Mouse (Mus musculus) left cerebral cortex, adult 2 months (tissue): Measurements from ENCODE around the gene Olfr97. TPM values are rescaled to one million over a fixed set of nuclear protein-coding genes. Genes with fewer than 3 reads are reported as not detected.

Experiments
- DNase-seq, 2 experiments: peaks; one replicate each; pipeline ENCODE4 v3.0.0; 2021 to 2022; ENCODE audit warnings: low spot score in 2 of 2, mixed read lengths in 1 of 2; ENCODE audit errors: extremely low spot score in 1 of 2
- H3K27ac ChIP-seq: fragments of 200-600 bp; 2 replicates; pipeline ENCODE4 v1.8.1; 2022
- H3K4me3 ChIP-seq: fragments of 200-600 bp; 2 replicates; pipeline ENCODE4 v1.8.1; 2022
- CTCF ChIP-seq: fragments of 200-600 bp; IDR thresholded peaks from 2 replicates; pipeline ENCODE4 v1.8.1; 2022; ENCODE audit warnings: antibody characterized with exemption, mild to moderate bottlenecking, moderate library complexity
- intact Hi-C: fragments of 180-260 bp; cut with DNase I; formaldehyde crosslinking; loops from one replicate; pipeline ENCODE4 v1.15.1; 2025
- total RNA-seq, 2 experiments: library from RNA; stranded (reverse); gene quantifications; 2 replicates each; pipeline ENCODE4 v1.2.3; 2021

Gene Olfr97
- total RNA-seq, 2 experiments from 2014 or later, result not detected

DNA sequence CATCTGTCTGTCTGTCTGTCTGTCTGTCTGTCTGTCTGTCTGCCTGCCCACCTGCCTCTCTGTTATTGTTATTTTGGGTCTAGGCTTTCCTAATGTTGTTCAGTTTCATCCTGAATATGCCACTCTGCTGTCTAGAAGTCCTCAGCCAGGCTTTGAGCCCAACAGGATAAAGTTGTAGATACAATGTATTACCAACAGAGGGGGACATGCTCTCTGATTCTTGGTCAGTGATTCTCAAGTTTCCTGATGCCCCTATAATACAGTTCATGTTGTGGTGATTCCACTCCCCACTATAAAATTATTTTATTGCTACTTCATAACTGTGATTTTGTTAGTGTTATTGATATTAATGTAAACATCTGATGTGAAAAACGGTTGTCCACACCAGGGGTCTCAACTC, 15.3 kb downstream of the Olfr97 start:
- no peak for DNase-seq
- peak; percentile 41 for TF ChIP-seq CTCF
- Histone ChIP-seq H3K4me3 (no peak overlapping the region), H3K27ac (no peak overlapping the region)
- intact Hi-C loops, result no loop called here

DNA sequence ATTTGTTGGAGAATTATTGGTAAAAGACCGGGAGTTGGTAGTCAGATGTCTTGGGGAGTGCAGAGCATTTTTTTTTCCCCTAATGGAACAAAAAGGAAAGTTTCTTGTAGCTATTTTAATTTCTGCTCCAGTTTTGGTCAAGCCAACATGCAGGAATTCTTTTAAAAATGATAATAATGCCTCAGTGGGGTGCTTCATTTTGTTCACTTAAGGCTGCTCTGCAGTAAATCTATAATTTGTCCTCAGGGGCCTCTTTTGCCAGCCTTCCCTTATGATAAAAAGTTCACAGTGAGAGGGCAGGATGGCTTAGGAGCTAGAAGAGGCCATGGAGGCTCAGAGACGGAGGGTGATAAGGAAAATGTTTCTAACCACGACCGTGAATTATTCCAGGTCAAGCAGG, 17.3 kb downstream of the Olfr97 start, which contains the start of gene Olfr96:
Gene Olfr96 (plus strand): TSS at position 301 of the 400 bp plus-strand sequence.
- H3K27ac ChIP-seq, result no peak within 1 kb of the TSS
- TF ChIP-seq CTCF, result no peak
- DNase-seq, result no peak
- H3K4me3 ChIP-seq, result no peak within 1 kb of the TSS
- intact Hi-C loops, result no loop called here

DNA sequence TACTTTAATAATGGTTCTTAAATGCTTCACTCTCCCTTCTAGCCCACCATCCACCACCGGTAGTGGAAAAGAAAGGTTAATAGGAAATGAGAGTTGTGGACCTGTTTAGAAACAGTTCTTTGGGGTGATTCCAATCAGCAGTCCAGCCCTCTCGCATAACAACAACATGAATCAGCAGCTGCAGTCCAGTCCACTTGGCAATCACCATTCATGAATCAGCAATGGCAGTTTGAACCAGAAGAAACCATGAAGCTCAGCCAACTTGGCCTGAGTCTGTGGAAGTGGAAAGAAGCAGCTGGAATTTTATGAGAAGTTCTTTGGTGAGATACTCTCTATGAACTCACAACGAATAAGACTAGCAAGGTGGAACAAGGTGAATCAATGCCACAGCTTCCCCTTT, 18.6 kb downstream of the Olfr97 start:
- Histone ChIP-seq H3K27ac (no peak overlapping the region), H3K4me3 (no peak overlapping the region)
- no peak for DNase-seq
- no peak for TF ChIP-seq CTCF
- intact Hi-C loops, result no loop called here

DNA sequence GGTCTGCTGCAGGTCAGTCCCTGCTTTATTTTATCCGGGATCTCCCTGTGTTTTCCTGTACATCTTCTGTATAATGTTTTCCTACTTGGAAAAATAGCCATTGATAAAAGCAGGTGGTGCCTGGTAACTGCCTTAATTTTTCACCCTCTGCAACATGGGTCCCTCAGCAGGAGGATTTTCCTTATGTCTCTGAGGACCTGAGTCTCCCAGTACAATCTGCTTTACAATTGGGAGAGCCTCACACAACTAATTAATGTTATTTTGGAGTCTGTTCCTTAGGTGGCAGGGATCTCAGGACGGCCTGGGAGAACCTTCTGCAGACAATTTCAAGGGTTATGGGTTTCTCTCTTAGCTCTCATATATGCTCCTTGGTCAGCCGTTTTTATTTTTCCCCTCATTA, 24.1 kb downstream of the Olfr97 start, which contains the start of gene Olfr95:
Gene Olfr95 (minus strand): TSS at position 101 of the 400 bp plus-strand sequence.
- no peak for TF ChIP-seq CTCF
- Histone ChIP-seq H3K27ac (no peak within 1 kb of the TSS), H3K4me3 (no peak within 1 kb of the TSS)
- intact Hi-C loops, result no loop called here
- no peak for DNase-seq

DNA sequence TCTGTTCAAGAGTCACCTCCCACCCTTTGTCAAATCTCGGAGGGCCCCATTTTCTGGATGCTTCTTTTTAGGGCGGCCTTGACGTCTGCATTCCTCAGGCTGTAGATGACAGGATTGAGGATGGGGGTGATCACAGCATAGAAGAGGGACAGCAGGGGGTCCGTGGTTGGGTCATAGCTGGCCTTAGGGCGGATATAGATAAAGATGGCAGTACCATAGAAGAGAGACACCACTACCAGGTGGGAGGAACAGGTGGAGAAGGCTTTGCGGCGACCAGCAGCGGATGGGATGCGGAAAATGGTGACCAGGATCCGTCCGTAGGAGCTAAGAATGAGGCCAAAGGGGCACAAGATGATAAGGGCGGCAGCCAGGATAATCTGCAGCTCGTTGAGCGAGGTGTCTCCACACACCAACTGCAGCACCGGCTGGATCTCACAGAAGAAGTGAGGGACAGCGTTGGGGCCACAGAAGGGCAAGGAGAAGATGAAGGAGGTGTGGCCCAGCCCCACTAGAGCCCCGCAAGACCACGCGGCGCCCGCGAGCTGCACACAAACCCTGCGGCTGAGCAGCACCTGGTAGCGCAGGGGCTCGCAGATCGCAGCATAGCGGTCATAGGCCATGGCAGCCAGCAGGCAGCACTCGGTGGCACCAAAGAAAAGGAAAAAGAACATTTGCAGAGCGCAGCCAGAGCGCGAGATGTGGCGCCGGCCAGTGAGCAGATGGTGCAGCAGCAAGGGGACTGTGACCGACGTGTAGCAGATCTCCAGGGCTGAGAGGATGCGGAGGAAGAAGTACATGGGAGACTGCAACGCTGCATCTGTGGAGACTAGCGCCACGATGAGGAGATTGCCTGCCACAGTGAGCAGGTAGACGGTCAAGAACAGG, 26.0 kb downstream of the Olfr97 start:
- DNase-seq, result peak; percentile 18 to 22
- Histone ChIP-seq H3K27ac (no peak overlapping the region), H3K4me3 (peak overlapping the region; percentile 32)
- intact Hi-C loops, result no loop called here
- TF ChIP-seq CTCF, result no peak; the same call in 1 of the 2 replicates

DNA sequence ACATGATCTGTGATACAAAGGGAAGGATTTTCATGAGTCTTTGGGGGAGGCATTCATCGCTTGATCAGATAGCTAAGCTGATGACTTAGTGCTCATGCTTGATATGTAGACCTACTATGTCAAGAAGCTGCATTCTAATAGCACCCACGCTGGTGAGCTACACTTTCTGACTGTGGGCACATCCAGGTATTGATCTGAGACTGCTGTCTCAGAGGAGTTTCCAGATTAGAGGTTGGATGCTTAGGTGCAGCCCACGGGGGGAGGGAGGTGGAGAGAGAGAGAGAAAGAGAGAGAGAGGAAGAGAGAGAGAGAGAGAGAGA, 33.3 kb downstream of the Olfr97 start:
- Histone ChIP-seq H3K4me3 (no peak overlapping the region), H3K27ac (no peak overlapping the region)
- intact Hi-C loops, result loop anchor here (1.0 kb wide), 2 partner anchors 121 to 312 kb away; no protein-coding TSS in a partner anchor
- DNase-seq, result no peak
- TF ChIP-seq CTCF, result no peak

DNA sequence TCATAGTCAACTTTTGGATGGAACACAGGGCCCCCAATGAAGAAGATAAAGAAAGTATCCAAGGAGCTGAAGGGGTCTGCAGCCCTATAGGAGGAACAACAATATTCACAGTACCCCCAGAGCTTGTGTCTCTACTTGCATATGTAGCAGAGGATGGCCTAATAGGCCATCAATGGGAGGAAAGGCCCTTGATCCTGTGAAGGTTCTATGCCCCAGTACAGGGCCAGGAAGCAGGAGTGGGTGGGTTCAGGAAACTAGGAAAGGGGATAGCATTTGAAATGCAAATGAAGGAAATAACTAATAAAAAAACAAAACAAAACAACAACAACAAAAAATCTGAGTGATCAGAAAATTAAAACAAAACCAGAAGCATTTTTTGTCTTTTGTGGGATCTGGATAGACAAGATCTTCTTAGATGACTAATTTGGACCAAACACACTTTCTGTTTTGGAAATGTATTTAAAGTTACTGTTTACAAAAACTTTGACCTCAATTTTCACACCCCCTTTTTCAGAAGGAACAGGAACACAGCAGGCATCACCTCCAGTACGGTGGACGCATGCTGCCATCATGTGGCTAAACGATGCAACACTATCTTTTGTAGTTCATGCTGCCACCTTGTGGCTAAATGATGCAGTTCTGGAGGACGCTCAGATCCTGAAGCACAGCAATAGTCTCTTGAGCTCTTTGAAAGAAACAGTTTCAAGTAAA, 33.8 kb downstream of the Olfr97 start:
- TF ChIP-seq CTCF, result no peak; the same call in none of the 2 replicates
- Histone ChIP-seq H3K4me3 (no peak overlapping the region), H3K27ac (no peak overlapping the region)
- intact Hi-C loops, result loop anchor here (1.0 kb wide), 2 partner anchors 120 to 311 kb away; no protein-coding TSS in a partner anchor
- DNase-seq, result peak; percentile 79 to 83

DNA sequence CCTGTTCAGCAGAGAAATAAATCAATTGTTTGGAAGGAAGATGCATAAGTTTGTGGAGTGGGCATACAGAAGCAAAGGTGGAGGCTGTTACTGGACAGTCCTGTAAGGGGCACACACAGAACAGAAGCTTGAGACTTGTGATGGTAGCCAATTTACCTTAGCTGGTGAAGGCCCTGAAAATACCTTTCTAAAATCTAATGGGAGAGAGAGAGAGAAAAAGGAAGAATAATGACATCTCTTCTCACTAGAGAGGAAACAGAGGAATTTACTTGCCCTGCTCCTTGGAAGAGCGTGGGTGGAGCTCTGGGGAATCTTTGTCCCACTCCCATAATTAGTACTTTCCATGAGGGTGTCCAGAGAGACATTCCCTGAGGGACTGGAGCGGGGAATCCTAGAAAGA, 36.2 kb downstream of the Olfr97 start, which contains the start of gene Olfr94:
Gene Olfr94 (minus strand): TSS at position 101 of the 400 bp plus-strand sequence.
- H3K4me3 ChIP-seq, result no peak within 1 kb of the TSS
- no peak for TF ChIP-seq CTCF
- intact Hi-C loops, result no loop called here

DNA sequence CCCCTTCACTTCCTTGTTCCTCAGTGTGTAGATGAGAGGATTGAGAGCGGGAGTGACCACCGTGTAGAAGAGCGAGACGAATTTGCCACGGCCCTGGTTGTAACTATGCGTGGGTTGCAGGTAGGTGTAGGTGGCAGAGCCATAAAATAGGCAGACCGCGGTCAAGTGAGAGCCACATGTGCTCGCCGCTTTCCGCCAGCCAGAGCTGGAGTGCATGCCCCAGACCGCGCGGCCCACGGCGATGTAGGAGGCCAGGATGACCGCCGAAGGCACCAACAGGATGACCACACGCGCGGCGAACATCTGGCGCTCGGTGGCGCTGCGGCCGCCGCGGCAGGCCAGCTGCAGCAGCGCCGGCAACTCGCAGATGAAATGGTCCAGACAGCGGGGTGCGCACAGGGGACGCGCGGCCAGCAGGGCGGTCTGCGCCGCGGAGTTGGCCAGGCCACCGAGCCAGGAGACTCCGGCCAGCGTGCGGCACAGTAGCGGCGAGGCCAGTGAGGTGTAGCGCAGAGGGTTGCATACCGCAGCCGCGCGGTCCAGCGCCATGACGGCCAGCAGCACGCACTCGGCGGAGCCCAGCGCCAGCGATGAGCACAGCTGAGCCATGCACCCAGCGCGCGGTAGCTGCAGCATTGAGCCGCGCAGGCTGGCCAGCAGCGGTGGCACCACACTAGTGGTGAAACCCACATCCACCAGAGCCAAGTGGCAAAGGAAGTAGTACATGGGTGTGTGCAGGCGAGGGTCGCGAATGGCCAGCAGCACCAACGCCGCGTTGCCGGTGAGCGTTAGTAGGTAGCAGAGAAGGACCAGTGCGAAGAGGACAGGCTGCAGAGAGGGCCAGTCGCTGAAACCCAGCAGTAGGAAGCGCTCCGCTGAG, 40.0 kb downstream of the Olfr97 start:
- Histone ChIP-seq H3K4me3 (peak overlapping the region; percentile 56), H3K27ac (no peak overlapping the region)
- no peak for TF ChIP-seq CTCF
- DNase-seq, result peak; percentile 23 to 59
- intact Hi-C loops, result no loop called here

More for the DNA sequence above, 36.2 kb downstream of the Olfr97 start, which contains the start of gene Olfr94:
- DNase-seq, result no peak
- H3K27ac ChIP-seq, result no peak within 1 kb of the TSS

DNA sequence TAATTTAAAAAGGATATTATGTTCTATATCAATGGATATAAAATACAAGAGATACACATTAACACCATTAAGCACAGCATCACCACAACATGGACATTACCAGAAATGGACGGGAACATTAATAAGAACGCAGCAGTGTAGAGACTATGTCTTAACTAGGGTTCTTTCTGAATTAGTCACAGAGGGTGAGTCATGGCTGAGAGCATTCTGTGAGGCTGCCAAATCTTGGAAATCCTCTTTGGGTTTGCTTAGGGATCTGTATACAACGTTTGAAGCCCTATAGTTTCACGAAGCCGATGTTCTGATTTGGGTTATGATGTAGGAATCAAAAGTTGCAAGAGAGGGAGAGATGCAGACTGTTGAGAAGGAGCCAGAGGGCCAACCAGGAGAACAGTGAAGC, 42.3 kb downstream of the Olfr97 start:
- intact Hi-C loops, result loop anchor here (2.0 kb wide), 1 partner anchor 302 kb away; no protein-coding TSS in a partner anchor
- Histone ChIP-seq H3K4me3 (no peak overlapping the region), H3K27ac (no peak overlapping the region)
- DNase-seq, result peak in 1 of 2 experiments; percentile 15
- no peak for TF ChIP-seq CTCF

DNA sequence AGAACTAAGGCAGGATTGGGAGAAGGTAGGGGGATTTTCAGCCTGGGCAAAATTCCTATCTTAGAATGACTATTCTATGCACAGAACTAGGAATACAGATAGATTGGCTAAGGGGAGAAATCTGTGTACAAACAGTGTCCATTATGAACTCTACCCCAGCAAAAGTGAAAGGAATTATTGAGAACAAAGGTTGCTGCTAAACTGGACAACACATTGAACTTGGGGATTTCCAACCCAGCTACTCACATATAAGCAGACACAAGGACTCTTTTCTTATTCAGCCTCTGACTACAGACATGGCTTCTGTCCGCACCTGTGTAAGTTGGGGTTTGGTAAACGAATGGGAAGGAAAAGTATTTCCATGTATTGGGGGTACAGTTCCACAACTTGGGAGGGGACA, 43.5 kb downstream of the Olfr97 start, which contains the start of gene Ubd:
Gene Ubd (plus strand): TSS at position 237 of the 400 bp plus-strand sequence.
- Histone ChIP-seq H3K4me3 (no peak within 1 kb of the TSS), H3K27ac (no peak within 1 kb of the TSS)
- DNase-seq, result no peak
- intact Hi-C loops, result loop anchor here (2.0 kb wide), 1 partner anchor 301 kb away; no protein-coding TSS in a partner anchor
- no peak for TF ChIP-seq CTCF
